Mouse (Mus musculus) hindbrain, embryonic 16.5 days (tissue): ENCODE measurements around the gene Txndc9. TPM values are rescaled to one million over a fixed set of nuclear protein-coding genes. Genes with fewer than 3 reads are reported as not detected.
A peak's percentile ranks its signal among the peaks of the same experiment; 100 is the strongest.

Source experiments
- ATAC-seq: fragments of 200-750 bp; cut with Nextera tagmentation; 2 replicates; pipeline ENCODE4 v1.8.0; 2017; ENCODE audit warnings: moderate TSS enrichment, moderate library complexity
- H3K27ac ChIP-seq: fragments of 300-500 bp; sonication (generic); 2 replicates; pipeline ENCODE4 v1.5.1; 2014; ENCODE audit warnings: low read depth, mild to moderate bottlenecking, control low read depth, low read length, moderate library complexity
- H3K27me3 ChIP-seq: fragments of 300-500 bp; sonication (generic); replicated peaks from 2 replicates; pipeline ENCODE4 v1.6.1; 2014; ENCODE audit warnings: low read length; ENCODE audit not compliant: control insufficient read depth, insufficient read depth
- H3K36me3 ChIP-seq: fragments of 300-500 bp; sonication (generic); 2 replicates; pipeline ENCODE4 v1.6.1; 2014; ENCODE audit warnings: mild to moderate bottlenecking, low read length, moderate library complexity, mixed read lengths; ENCODE audit not compliant: control insufficient read depth, insufficient read depth
- H3K4me1 ChIP-seq: fragments of 300-500 bp; sonication (generic); 2 replicates; pipeline ENCODE4 v1.6.1; 2014; ENCODE audit warnings: low read depth, low read length; ENCODE audit not compliant: control insufficient read depth, insufficient read depth
- H3K4me2 ChIP-seq: fragments of 300-500 bp; sonication (generic); 2 replicates; pipeline ENCODE4 v1.6.1; 2014; ENCODE audit warnings: mild to moderate bottlenecking, low read length, control low read depth, moderate library complexity
- H3K4me3 ChIP-seq: fragments of 300-500 bp; sonication (generic); 2 replicates; pipeline ENCODE4 v1.5.1; 2014; ENCODE audit warnings: mild to moderate bottlenecking, low read length, control low read depth, moderate library complexity
- H3K9ac ChIP-seq: fragments of 300-500 bp; sonication (generic); 2 replicates; pipeline ENCODE4 v1.6.1; 2014; ENCODE audit warnings: low read depth, mild to moderate bottlenecking, control low read depth, low read length, moderate library complexity
- H3K9me3 ChIP-seq: fragments of 300-500 bp; sonication (generic); 2 replicates; pipeline ENCODE4 v1.6.1; 2014; ENCODE audit warnings: mild to moderate bottlenecking, low read length, moderate library complexity; ENCODE audit not compliant: control insufficient read depth
- WGBS: fragments of 180-500 bp; shearing (Covaris S2); extraction: QIAGEN DNeasy Blood & Tissue Kit; methylation state at CpG from one replicate; pipeline ENCODE4 v1.1.7; 2014; 5-methylcytosine and 5-hydroxymethylcytosine counted together
- polyA plus RNA-seq: library from polyadenylated mRNA; unstranded; fragments of >200 nt; fragmentation: Nextera tagmentation; extraction: Ambion mirVana; gene quantifications from 2 replicates; pipeline ENCODE4 v1.2.1, GENCODE M21; 2015

Gene Txndc9
- 125 and 136 TPM in 2 replicates for polyA plus RNA-seq

- WGBS: under 1% methylated on average over 45 of the region's 50 CpGs
These were observed at the start of gene Txndc9, which contains the start of gene Eif5b for GRCm38 (mm10) chr1:37997867-37998266. Gene Txndc9 (minus strand): TSS chr1:37997893. Gene Eif5b (plus strand): TSS chr1:37998010.

GRCm38 (mm10) chr1:38038898-38039297, 41.2 kb upstream of the Txndc9 start:
- no peak for ATAC-seq
- H3K4me2 ChIP-seq: no peak overlapping the region
- 100% methylated on average over 2 of the region's 2 CpGs for WGBS
- H3K9ac ChIP-seq: no peak overlapping the region
- H3K9me3 ChIP-seq: no peaks in the 10 kb centered on the region
- no peak overlapping the region for H3K4me3 ChIP-seq
- no peaks in the 10 kb centered on the region for H3K27me3 ChIP-seq
- H3K36me3 ChIP-seq: peaks cover 51% of the 10 kb centered on the region
- H3K27ac ChIP-seq: no peak overlapping the region
- H3K4me1 ChIP-seq: no peaks in the 10 kb centered on the region

More at GRCm38 (mm10) chr1:37997867-37998266, at the start of gene Txndc9, which contains the start of gene Eif5b:
- Histone ChIP-seq H3K36me3 (peaks cover 9% of the 10 kb centered on the region), H3K27me3 (no peaks in the 10 kb centered on the region), H3K4me3 (peak within 1 kb of the TSS; percentile 85), H3K4me1 (peaks cover 14% of the 10 kb centered on the region), H3K27ac (peak within 1 kb of the TSS; percentile 92), H3K4me2 (peak within 1 kb of the TSS; percentile 70), H3K9ac (peak within 1 kb of the TSS; percentile 90), H3K9me3 (no peaks in the 10 kb centered on the region)
- peak; percentile 94 for ATAC-seq

- H3K9ac ChIP-seq: no peak overlapping the region
- H3K4me2 ChIP-seq: no peak overlapping the region
- no peaks in the 10 kb centered on the region for H3K9me3 ChIP-seq
- no peak overlapping the region for H3K4me3 ChIP-seq
- 89% methylated on average over 5 of the region's 5 CpGs for WGBS
- no peak for ATAC-seq
- H3K27me3 ChIP-seq: no peaks in the 10 kb centered on the region
- H3K27ac ChIP-seq: no peak overlapping the region
- H3K4me1 ChIP-seq: no peaks in the 10 kb centered on the region
- H3K36me3 ChIP-seq: peaks cover 59% of the 10 kb centered on the region
These were observed 39.7 kb upstream of the Txndc9 start for GRCm38 (mm10) chr1:38037375-38037774.

- peaks cover 52% of the 10 kb centered on the region for H3K36me3 ChIP-seq
These were observed 37.8 kb upstream of the Txndc9 start for GRCm38 (mm10) chr1:38035521-38035920.

GRCm38 (mm10) chr1:38031391-38031790, 33.7 kb upstream of the Txndc9 start:
- no peak for ATAC-seq
- Histone ChIP-seq H3K4me3 (no peak overlapping the region), H3K36me3 (peaks cover 28% of the 10 kb centered on the region), H3K27ac (no peak overlapping the region), H3K27me3 (no peaks in the 10 kb centered on the region), H3K4me1 (no peaks in the 10 kb centered on the region), H3K4me2 (no peak overlapping the region), H3K9ac (no peak overlapping the region), H3K9me3 (no peaks in the 10 kb centered on the region)
- WGBS: 94% methylated on average over 5 of the region's 5 CpGs

More at GRCm38 (mm10) chr1:38035521-38035920, 37.8 kb upstream of the Txndc9 start:
- Histone ChIP-seq H3K9ac (no peak overlapping the region), H3K27me3 (no peaks in the 10 kb centered on the region), H3K9me3 (no peaks in the 10 kb centered on the region), H3K27ac (no peak overlapping the region), H3K4me1 (no peaks in the 10 kb centered on the region), H3K4me2 (no peak overlapping the region), H3K4me3 (no peak overlapping the region)
- 92% methylated on average over 4 of the region's 4 CpGs for WGBS
- no peak for ATAC-seq

- ATAC-seq: no peak
- H3K9me3 ChIP-seq: no peaks in the 10 kb centered on the region
- no peaks in the 10 kb centered on the region for H3K27me3 ChIP-seq
- 94% methylated on average over 7 of the region's 7 CpGs for WGBS
- H3K4me2 ChIP-seq: no peak overlapping the region
- no peaks in the 10 kb centered on the region for H3K4me1 ChIP-seq
- H3K36me3 ChIP-seq: peaks cover 11% of the 10 kb centered on the region
- H3K27ac ChIP-seq: no peak overlapping the region
- H3K4me3 ChIP-seq: no peak overlapping the region
- no peak overlapping the region for H3K9ac ChIP-seq
These were observed 29.6 kb upstream of the Txndc9 start for GRCm38 (mm10) chr1:38027301-38027700.

- no peak overlapping the region for H3K9ac ChIP-seq
- H3K4me3 ChIP-seq: no peak overlapping the region
- no peaks in the 10 kb centered on the region for H3K9me3 ChIP-seq
- 84% methylated on average over 2 of the region's 2 CpGs for WGBS
- no peaks in the 10 kb centered on the region for H3K36me3 ChIP-seq
- ATAC-seq: no peak
- no peak overlapping the region for H3K4me2 ChIP-seq
- no peaks in the 10 kb centered on the region for H3K27me3 ChIP-seq
- no peaks in the 10 kb centered on the region for H3K4me1 ChIP-seq
- H3K27ac ChIP-seq: no peak overlapping the region
These were observed 17.0 kb upstream of the Txndc9 start for GRCm38 (mm10) chr1:38014551-38015203.

- Histone ChIP-seq H3K4me3 (no peak overlapping the region), H3K36me3 (no peaks in the 10 kb centered on the region), H3K4me2 (no peak overlapping the region), H3K9ac (no peak overlapping the region), H3K9me3 (no peaks in the 10 kb centered on the region), H3K27me3 (no peaks in the 10 kb centered on the region), H3K27ac (no peak overlapping the region), H3K4me1 (no peaks in the 10 kb centered on the region)
- no peak for ATAC-seq
These were observed 14.8 kb upstream of the Txndc9 start for GRCm38 (mm10) chr1:38012509-38012908.

- H3K27ac ChIP-seq: no peak overlapping the region
- 0 out of 2 replicates have a peak, but pooled peaks have one; percentile 20 for ATAC-seq
- H3K9ac ChIP-seq: no peak overlapping the region
- H3K27me3 ChIP-seq: no peaks in the 10 kb centered on the region
- no peak overlapping the region for H3K4me3 ChIP-seq
- WGBS: 90% methylated on average over 3 of the region's 3 CpGs
- H3K36me3 ChIP-seq: no peaks in the 10 kb centered on the region
- H3K9me3 ChIP-seq: no peaks in the 10 kb centered on the region
- no peak overlapping the region for H3K4me2 ChIP-seq
- H3K4me1 ChIP-seq: no peaks in the 10 kb centered on the region
These were observed 14.4 kb upstream of the Txndc9 start for GRCm38 (mm10) chr1:38012104-38012503.
